Mouse (Mus musculus): ENCODE results near the gene Wdr11.

Gene Wdr11

GRCm38 (mm10) chr7:129685326-129685725, 93.7 kb downstream of the Wdr11 start:
- no peak for DNase-seq (ENCODE audit: low spot score)
